Mouse (Mus musculus): Measurements from ENCODE around the gene Acads. TPM values are rescaled to one million over a fixed set of nuclear protein-coding genes. Genes with fewer than 3 reads are reported as not detected.

Acads gene
- polyA plus RNA-seq, 1 experiment, result 82.1 TPM

- Histone ChIP-seq H3ac (ENCODE audit: control insufficient read depth, insufficient read length) (no peak overlapping the region), H3K4me2 (ENCODE audit: low read depth) (no peak overlapping the region), H3K27me3 (ENCODE audit: control insufficient read depth, insufficient read depth, insufficient read length) (no peaks in the 10 kb centered on the region), H3K4me3 (no peak overlapping the region), H3K36me3 (ENCODE audit: control insufficient read depth, insufficient read depth) (peaks cover 4% of the 10 kb centered on the region), H3K79me2 (ENCODE audit: control insufficient read depth, insufficient read depth) (no peaks in the 10 kb centered on the region)
- TF ChIP-seq POLR2AphosphoS2 (IDR thresholded peaks at IDR 0.05; ENCODE audit: insufficient read length, low read depth), result peak; percentile 57
- no peak for TF ChIP-seq POLR2A (IDR thresholded peaks at IDR 0.05; ENCODE audit: insufficient read length, low read depth)
- no peak for TF ChIP-seq SRF (IDR thresholded peaks at IDR 0.05; ENCODE audit: control insufficient read depth, insufficient read length, low read depth)
- TF ChIP-seq TCF12 (IDR thresholded peaks at IDR 0.05; ENCODE audit: insufficient read depth, poor library complexity, severe bottlenecking), result no peak
Observed at GRCm38 (mm10) chr5:115142166-115142697, 23.1 kb upstream of the Acads start.

- TF ChIP-seq TCF3 (IDR thresholded peaks at IDR 0.05; ENCODE audit: insufficient read length, low read depth) (no peak), MYOG (IDR thresholded peaks at IDR 0.05; ENCODE audit: control insufficient read depth in 1 of 3, insufficient read depth in 1 of 3, insufficient read length in 2 of 3, low read depth in 2 of 3) (no peak), USF1 (IDR thresholded peaks at IDR 0.05; ENCODE audit: low read depth) (no peak), POLR2AphosphoS2 (IDR thresholded peaks at IDR 0.05; ENCODE audit: insufficient read length, low read depth) (no peak), MYOD1 (IDR thresholded peaks at IDR 0.05; ENCODE audit: control insufficient read depth in 1 of 3, insufficient read length in 2 of 3, low read depth in 2 of 3) (no peak), CEBPB (IDR thresholded peaks at IDR 0.05; ENCODE audit: insufficient read depth, poor library complexity, severe bottlenecking) (no peak), E2F4 (IDR thresholded peaks at IDR 0.05; ENCODE audit: insufficient read depth) (no peak), POLR2A (IDR thresholded peaks at IDR 0.05; ENCODE audit: insufficient read length, low read depth) (no peak), TCF12 (IDR thresholded peaks at IDR 0.05; ENCODE audit: insufficient read depth, poor library complexity, severe bottlenecking) (no peak), SRF (IDR thresholded peaks at IDR 0.05; ENCODE audit: control insufficient read depth, insufficient read length, low read depth) (no peak), MAX (IDR thresholded peaks at IDR 0.05; ENCODE audit: low read depth) (no peak), REST (IDR thresholded peaks at IDR 0.05; ENCODE audit: insufficient read depth, insufficient read length) (no peak)
- Histone ChIP-seq H3K79me2 (ENCODE audit: control insufficient read depth, insufficient read depth) (no peaks in the 10 kb centered on the region), H3ac (ENCODE audit: control insufficient read depth, insufficient read length) (no peak overlapping the region), H3K36me3 (ENCODE audit: control insufficient read depth, insufficient read depth) (no peaks in the 10 kb centered on the region), H3K27me3 (ENCODE audit: control insufficient read depth, insufficient read depth, insufficient read length) (no peaks in the 10 kb centered on the region), H3K4me2 (ENCODE audit: low read depth) (no peak overlapping the region), H3K4me3 (no peak overlapping the region)
Observed at GRCm38 (mm10) chr5:115140726-115141125, 21.6 kb upstream of the Acads start.

DNA sequence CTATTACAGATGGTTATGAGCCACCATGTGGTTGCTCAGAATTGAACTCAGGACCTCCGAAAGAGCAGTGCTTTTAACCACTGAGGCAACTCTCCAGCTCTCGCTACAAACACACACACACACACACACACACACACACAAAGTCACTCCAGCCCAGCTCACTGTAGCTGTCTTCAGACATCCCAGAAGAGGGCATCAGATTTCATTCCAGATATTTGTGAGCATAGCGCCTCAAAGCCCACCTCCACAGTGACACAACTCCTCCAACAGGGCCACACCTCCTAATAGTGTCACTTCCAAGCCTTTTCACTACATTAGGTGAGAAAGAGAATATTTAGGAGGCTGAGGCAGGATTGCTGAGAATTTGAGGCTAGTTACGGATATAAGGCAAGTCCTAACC, 20.0 kb upstream of the Acads start:
- no peak overlapping the region for H3K4me2 ChIP-seq (ENCODE audit: low read depth)
- H3K79me2 ChIP-seq (ENCODE audit: control insufficient read depth, insufficient read depth), result peaks cover 1% of the 10 kb centered on the region
- no peak overlapping the region for H3ac ChIP-seq (ENCODE audit: control insufficient read depth, insufficient read length)
- H3K4me3 ChIP-seq, result no peak overlapping the region
- no peaks in the 10 kb centered on the region for H3K27me3 ChIP-seq (ENCODE audit: control insufficient read depth, insufficient read depth, insufficient read length)
- no peaks in the 10 kb centered on the region for H3K36me3 ChIP-seq (ENCODE audit: control insufficient read depth, insufficient read depth)
- TF ChIP-seq REST (IDR thresholded peaks at IDR 0.05; ENCODE audit: insufficient read depth, insufficient read length) (no peak), TCF12 (IDR thresholded peaks at IDR 0.05; ENCODE audit: insufficient read depth, poor library complexity, severe bottlenecking) (no peak), SRF (IDR thresholded peaks at IDR 0.05; ENCODE audit: control insufficient read depth, insufficient read length, low read depth) (no peak), USF1 (IDR thresholded peaks at IDR 0.05; ENCODE audit: low read depth) (no peak), TCF3 (IDR thresholded peaks at IDR 0.05; ENCODE audit: insufficient read length, low read depth) (no peak), MYOD1 (IDR thresholded peaks at IDR 0.05; ENCODE audit: control insufficient read depth in 1 of 3, insufficient read length in 2 of 3, low read depth in 2 of 3) (no peak), MAX (IDR thresholded peaks at IDR 0.05; ENCODE audit: low read depth) (no peak), MYOG (IDR thresholded peaks at IDR 0.05; ENCODE audit: control insufficient read depth in 1 of 3, insufficient read depth in 1 of 3, insufficient read length in 2 of 3, low read depth in 2 of 3) (no peak), CEBPB (IDR thresholded peaks at IDR 0.05; ENCODE audit: insufficient read depth, poor library complexity, severe bottlenecking) (no peak), POLR2AphosphoS2 (IDR thresholded peaks at IDR 0.05; ENCODE audit: insufficient read length, low read depth) (no peak), E2F4 (IDR thresholded peaks at IDR 0.05; ENCODE audit: insufficient read depth) (no peak)

- Histone ChIP-seq H3ac (ENCODE audit: control insufficient read depth, insufficient read length) (peak within 1 kb of the TSS; percentile 63), H3K27me3 (ENCODE audit: control insufficient read depth, insufficient read depth, insufficient read length) (no peaks in the 10 kb centered on the region), H3K4me2 (ENCODE audit: low read depth) (peak within 1 kb of the TSS; percentile 99), H3K4me3 (peak within 1 kb of the TSS; percentile 49), H3K79me2 (ENCODE audit: control insufficient read depth, insufficient read depth) (peaks cover 16% of the 10 kb centered on the region), H3K36me3 (ENCODE audit: control insufficient read depth, insufficient read depth) (no peaks in the 10 kb centered on the region)
- peak; percentile 75 for TF ChIP-seq POLR2A (IDR thresholded peaks at IDR 0.05; ENCODE audit: insufficient read length, low read depth)
- no peak for TF ChIP-seq TCF3 (IDR thresholded peaks at IDR 0.05; ENCODE audit: insufficient read length, low read depth)
- no peak for TF ChIP-seq MYOG (IDR thresholded peaks at IDR 0.05; ENCODE audit: control insufficient read depth in 1 of 3, insufficient read depth in 1 of 3, insufficient read length in 2 of 3, low read depth in 2 of 3)
- peak; percentile 70 for TF ChIP-seq POLR2AphosphoS2 (IDR thresholded peaks at IDR 0.05; ENCODE audit: insufficient read length, low read depth)
Observed at GRCm38 (mm10) chr5:115134234-115135165, 15.4 kb upstream of the Acads start, which contains the start of gene Unc119b. TSS of gene Unc119b (minus strand) at chr5:115134975.
